Mouse (Mus musculus) ES-E14 (cell line): ENCODE data around the gene Mras.

ENCODE experiments used
- CHD2 ChIP-seq: IDR thresholded peaks from 2 replicates; pipeline ENCODE4 v1.6.1; 2014; ENCODE audit warnings: mild to moderate bottlenecking, low read depth, low read length, inconsistent platforms
- ZC3H11A ChIP-seq: IDR thresholded peaks from 2 replicates; pipeline ENCODE4 v1.6.1; 2012; ENCODE audit warnings: low read depth, mild to moderate bottlenecking, inconsistent platforms, low read length, borderline replicate concordance

DNA sequence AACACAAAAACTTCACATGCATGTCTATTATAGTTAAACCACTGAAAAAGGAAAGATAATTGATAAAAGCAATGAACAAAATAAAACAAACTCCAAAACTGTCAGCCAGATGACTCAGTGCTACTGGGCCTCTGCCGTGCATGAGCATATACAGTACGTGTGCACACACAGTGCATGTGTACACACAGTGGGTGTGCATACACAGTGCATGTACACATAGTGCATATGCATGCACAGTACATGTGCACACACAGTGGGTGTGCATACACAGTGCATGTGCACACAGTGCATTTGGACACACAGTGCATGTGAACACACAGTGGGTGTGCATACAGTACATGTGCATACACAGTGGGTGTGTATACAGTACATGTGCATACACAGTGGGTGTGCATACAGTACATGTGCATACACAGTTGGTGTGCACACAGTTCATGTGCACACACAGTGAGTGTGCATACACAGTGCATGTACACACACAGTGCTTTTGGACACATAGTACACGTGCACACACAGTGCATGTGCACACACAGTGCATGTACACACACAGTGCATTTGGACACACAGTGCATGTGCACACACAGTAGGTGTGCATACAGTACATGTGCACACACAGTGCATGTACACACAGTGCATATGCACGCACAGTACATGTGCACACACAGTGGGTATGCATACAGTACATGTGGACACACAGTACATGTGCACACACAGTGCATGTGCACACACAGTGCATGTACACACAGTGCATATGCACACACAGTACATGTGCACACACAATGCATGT, 4.7 kb upstream of the Mras start:
- TF ChIP-seq CHD2 (no peak), ZC3H11A (no peak)
